Mouse (Mus musculus): ENCODE data around the gene Wdr83.

DNA sequence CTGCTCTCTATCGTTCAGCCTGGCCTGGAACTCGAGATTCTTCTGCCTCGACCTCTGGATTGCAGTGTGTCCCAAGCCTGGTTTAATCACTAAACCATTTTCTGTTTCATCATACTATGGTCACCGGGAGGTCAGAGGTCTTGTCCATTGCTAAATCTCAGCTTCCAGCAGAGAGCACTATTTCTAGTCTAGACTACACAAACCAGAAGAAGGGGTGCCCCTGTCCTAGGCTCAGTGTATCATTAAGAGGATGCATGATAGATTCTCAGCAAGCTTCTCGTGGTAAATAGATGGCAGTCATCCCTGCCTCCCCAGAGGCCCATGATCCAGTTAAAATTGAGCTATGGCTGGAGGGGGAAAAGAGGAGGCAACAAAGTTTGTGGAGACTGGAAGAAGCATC lies 10.1 kb downstream of the Wdr83 start:
- TF ChIP-seq GATA1 (IDR thresholded peaks at IDR 0.05; ENCODE audit: borderline replicate concordance, low read length) (no peak), FLI1 (IDR thresholded peaks at IDR 0.05; ENCODE audit: low read length) (no peak)

All from megakaryocyte, embryonic 14.5 days (primary cell).